Mouse (Mus musculus) layer of hippocampus, postnatal 10 days (tissue): Measurements from ENCODE around the gene Cntn3. TPM values are rescaled to one million over a fixed set of nuclear protein-coding genes. Genes with fewer than 3 reads are reported as not detected.
"Not testable (repeated sequence)": the region's sequence is repeated elsewhere in the genome, so short reads cannot be mapped to it uniquely, and the experiment has no call there.

ENCODE experiments used
- DNase-seq, 2 experiments: peaks; one replicate each; pipeline ENCODE4 v3.0.0; 2021; ENCODE audit warnings: low spot score in 2 of 2
- long read RNA-seq: library from polyadenylated mRNA; stranded (forward); transcript quantifications from one replicate; pipeline ENCODE4 v2.0.0, GENCODE M21; 2023
- total RNA-seq, 2 experiments: library from RNA; stranded (reverse); gene quantifications; 2 replicates each; pipeline ENCODE4 v1.2.3; 2021

The Cntn3 gene
- total RNA-seq, result 10 to 100 TPM; 12.1 to 13.6 TPM
- long read RNA-seq, partial matches to known transcripts, result 1 of 3 reads
- long read RNA-seq, other reads (novel, unspliced or antisense), result 2 of 3 reads

DNA sequence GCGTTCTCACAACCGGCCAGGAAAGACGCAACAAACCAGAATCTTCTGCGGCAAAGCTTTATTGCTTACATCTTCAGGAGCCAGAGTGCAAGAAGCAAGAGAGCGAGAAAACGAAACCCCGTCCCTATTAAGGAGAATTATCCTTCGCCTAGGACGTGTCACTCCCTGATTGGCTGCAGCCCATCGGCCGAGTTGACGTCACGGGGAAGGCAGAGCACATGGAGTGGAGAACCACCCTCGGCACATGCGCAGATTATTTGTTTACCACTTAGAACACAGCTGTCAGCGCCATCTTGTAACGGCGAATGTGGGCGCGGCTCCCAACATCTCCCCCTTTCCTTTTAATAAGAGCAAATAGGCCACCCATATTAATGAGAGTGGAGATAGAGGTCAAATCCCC, at the start of gene Cntn3:
Gene Cntn3, minus strand, starts transcription at position 101 of the 400 bp plus-strand sequence.
- DNase-seq, result not testable (repeated sequence)

DNA sequence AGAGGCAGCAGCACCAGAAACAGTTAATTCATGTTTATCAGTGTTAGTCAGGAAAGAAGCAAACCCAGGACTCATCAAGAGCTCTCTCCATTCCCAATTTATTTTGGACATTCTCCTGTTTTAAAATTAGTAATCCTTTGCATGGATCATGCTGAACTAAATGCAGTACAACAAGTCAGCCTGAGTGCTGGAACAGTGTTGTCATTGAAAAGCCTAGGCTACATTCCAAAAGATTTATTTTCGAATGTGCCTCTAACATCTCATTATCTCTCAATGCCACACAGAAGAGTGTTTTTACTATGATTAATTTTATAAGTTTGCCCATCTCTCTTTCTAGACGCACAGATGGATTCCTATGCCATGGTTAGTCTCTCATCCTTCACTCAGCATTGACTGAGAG, 27.9 kb upstream of the Cntn3 start:
- no peak for DNase-seq

DNA sequence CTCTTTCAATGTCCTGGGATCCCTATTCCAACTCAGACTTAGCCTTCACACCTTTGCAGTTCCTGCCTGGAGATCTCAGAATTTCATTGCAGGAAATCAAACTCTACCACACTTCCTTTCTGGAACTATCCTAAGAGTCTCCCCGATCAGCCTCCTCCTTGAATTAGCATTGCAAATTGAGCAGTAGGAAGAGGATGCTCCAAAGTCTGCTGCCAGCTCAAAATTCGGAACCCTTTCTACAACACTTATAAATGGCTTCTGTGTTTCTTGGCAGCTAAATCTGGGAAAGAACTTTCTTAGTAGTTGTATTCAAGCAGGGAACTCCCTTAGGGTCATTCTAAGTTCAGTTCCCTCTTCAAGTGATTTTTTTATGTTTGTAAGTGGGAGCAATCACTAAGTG, 24.9 kb upstream of the Cntn3 start:
- DNase-seq, result no peak

DNA sequence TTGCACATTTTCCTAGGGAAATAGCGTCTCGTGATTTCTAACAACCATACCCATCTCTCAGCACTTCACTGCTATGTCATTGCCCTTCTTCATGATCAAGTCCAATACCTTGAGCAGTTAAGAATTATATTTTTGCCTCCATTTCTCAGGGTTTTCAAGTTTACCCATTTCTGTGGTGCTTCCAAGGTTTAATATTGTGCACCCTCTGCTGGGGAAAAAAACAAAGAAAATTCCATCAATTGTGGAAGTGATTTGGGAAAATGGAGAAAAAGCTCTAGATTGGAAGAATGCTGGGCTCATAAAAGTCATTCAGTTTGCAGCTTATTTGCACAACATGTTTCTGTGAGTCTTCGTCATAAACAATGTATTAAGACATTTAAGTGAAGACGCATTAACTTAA, 17.2 kb upstream of the Cntn3 start:
- no peak for DNase-seq

DNA sequence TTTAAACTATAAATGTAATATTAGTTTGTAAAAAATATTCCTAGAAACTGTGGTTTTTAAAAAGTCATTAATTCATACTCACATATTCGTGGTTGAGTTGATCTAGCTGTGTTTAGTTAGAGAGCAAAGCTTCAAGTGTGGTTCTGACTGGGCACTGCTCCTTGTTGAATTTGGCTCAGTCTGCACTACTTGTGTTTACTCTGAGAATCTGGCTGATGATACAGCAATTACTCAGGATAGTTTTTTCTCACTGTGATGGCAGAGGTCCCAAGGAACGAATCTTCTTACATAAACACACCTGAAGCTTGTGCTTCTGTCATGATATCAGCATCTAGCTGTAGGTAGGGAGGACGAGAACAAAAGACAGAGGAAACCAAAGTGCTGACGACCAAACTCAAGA, 16.4 kb upstream of the Cntn3 start:
- DNase-seq, result no peak

DNA sequence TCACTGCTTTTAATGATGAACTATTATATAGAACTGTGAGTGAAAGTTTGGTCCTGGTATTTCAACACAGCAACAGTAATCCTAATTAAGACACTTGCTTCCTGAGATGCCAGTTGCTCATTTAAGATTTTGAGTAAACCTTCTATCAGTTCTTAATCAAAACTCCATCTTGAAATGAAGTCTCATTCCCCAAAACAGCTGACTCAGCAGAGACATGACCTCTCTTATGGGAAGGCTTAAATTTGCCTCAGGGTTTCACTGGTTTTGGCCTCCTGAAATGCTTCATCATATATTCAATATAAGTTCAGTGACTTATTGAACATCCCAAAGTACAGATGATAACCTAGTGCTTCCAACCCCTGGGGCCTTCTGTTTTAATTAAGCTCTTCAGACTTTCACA, 13.2 kb upstream of the Cntn3 start:
- no peak for DNase-seq

DNA sequence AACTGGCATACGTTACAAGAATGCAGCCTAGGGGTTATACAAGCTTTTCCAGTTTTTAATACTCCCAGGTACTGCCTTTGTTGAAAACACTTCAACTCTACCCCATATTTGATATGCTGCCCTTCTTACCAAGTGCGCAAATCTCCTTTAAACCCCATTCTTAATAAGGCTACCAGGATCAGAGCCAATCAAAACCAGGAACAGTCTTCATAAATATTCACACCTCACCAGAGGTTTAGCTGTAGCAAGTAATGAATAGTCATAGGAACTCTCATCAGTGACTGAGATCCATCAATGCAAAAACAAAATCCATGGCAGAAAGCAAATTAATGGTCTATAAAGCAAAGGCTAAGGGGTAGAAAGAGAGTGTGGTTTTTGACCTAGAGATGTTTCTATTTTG, 10.7 kb upstream of the Cntn3 start:
- DNase-seq, result no peak

DNA sequence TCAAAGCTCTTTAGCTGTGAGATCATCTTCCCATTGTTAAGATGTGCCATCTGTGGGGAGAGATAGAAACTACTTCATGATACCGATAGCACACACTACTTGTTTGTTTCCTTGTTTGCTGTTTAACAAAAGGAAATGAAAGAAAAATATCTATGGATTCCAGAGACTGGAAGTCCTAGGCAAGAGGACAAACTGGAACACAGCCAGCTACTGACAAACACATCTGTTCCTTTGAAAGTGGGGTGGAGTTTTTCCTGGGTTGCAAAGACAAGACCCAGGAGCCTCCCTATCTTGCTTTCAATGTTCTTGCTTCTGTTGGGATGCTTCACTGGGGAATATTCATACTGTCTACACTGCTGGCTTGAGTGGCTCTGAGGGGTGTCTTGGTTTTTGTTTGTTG, 5.4 kb downstream of the Cntn3 start:
- DNase-seq, result no peak

DNA sequence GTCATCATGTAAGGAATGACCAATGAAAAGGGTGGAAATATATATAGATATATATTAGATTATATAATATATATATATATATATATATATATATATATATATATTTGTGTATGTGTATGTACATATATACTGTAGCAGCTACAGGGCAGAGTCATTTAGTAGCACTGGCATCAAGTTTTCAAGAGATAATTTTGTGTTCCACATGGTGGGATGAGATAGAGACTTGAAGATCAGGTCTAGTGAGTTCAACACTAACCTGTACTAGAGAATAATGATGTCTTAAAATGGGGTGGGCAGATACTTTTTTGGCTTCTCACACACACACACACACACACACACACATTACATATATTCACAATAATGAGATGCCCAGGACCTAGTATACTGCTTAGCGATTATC, 7.7 kb downstream of the Cntn3 start:
- no peak for DNase-seq

DNA sequence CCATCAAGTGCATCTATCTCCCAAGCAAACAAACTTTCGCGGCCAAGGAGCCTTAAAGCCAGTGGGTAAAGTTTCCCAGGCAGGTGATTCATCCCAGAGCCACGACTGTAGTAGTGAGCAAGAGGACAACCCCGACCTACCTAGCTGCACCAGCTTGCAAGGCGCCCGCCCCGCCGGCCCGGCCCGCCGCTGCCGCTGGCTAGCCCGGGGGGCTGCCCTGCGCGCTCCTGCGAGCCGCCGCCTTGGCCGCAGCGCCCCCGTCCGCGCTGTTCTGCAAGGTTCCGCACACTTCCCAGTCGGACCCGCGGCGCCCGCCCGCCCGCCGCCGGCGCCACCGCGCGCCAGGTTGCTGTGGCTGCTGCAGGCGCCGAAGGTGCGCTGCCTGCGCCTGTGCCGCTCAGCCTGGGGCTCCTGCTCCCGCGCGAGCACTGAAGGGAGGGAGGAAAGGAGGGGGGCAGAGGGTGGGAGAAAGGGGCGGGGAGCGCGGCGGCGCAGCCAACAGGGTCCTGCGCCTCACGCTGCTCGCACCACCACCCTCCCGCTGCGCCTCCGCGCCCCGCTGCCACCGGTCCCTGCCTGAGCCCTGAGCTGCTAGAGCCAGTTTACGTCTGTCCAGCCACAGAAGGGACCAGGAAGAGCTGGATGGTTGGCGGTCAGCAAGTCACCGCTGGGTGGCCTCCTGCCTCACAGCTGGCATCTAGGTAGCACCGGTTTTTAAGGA, 8.7 kb downstream of the Cntn3 start:
- DNase-seq, result peak; percentile 56 to 72

DNA sequence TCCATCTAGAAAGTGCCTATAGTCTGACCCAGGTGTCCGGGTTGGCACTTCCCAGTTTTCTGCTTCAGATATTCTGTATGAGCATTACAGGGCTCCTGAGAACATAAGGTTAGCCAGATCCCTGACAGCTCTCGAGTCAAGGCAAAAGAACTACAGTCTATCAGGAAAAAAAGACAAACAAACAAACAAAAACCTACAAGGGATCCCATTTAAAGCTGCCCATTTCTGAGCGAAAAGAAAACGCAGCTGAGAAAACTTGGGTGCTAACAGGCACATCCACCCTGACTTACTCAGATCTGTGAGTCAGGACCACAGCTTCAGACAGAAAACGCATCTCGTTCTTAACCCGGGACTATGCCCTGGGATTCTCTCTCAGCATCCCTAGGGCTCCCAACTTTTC, 9.5 kb downstream of the Cntn3 start:
- DNase-seq, result no peak

DNA sequence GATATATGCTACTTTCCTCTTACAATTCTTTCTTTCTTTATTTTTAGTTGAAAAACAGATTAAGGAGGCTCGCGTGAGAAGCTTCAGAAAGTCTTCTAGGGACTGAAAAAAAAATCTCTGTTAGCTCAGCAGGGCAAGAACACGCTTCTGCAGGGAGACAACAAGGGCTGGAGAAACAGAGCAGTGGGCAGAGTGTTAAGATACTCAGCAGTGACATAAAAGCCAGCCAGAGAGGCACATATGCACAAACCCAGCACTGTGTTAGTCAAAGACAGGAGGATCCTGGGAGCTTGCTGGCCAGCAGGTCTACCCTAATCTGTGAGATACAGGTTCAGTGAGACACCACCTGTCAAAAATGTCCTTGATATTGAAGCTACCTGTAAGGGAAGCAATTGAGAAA, 15.4 kb downstream of the Cntn3 start:
- DNase-seq, result no peak

DNA sequence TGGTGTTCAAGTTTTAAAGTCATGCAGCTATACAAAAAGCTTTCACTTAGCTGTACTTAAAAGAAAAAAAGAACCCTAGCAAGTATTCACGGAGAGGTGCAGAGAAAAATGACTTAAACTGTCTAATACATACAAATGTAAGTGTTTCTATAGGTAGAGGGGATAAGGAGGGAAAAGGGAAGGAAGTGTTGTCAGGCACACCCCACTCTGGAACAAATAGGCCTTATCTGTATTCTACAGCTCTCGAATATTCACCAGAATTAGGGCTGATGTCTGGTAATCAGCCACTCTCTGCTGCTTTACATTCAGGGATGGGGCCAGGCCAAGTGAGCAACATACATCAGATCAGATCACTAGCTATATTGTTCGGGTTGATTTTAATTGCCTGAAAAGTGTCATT, 16.4 kb downstream of the Cntn3 start:
- no peak for DNase-seq

DNA sequence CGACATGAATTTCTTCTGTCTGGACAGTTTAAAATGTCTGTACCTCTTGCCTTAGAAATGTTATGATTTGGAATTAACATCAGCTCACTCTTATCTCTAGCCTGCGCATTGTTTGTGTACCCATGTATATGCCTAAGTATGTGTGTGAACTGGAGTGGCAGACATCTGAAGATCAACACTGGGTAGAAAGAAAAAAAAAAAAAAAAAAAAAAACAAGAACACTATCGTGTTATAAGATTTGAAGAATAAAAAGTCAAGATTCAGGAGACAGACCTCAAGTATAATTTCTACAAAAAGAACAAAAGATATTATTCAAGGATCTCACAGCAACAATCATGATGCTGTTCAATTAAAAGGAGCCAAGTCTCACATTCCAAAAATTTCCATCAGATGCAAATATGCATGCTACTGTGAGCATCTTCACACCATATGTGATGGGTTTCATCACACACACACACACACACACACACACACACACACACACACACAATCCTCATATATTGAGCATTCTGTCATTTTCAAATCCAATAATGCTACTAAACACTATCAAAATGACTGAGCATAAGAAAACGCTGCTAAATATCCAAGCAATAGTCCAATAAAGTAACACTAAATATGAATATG, 17.0 kb downstream of the Cntn3 start:
- no peak for DNase-seq

DNA sequence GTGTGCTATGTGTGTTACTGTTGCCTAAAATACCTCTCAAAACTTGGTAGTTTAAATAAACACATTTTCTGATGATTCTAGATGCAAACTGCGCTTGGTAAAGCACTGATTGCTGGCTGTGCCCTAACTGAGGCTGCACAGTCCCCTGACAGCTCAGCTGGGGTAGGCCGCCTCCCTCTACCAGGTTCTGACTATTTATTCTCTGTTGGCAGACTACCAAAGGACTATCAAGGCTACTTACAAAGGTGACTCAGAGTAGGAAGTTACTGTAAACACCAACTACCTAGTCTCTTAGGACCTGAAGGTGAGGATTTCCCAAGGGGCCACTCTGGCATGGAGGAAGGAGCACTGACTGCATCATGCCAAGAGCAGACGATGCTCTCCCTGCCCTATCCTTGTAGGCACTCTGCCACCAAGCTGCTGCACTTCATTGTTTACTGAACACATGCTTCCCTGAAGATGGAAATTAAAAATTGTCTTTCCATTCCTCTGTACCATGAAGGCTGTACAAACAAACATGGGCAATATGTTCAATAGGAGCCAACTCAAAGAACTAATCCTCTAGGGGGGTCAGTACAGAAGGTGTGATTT, 17.7 kb downstream of the Cntn3 start:
- no peak for DNase-seq

DNA sequence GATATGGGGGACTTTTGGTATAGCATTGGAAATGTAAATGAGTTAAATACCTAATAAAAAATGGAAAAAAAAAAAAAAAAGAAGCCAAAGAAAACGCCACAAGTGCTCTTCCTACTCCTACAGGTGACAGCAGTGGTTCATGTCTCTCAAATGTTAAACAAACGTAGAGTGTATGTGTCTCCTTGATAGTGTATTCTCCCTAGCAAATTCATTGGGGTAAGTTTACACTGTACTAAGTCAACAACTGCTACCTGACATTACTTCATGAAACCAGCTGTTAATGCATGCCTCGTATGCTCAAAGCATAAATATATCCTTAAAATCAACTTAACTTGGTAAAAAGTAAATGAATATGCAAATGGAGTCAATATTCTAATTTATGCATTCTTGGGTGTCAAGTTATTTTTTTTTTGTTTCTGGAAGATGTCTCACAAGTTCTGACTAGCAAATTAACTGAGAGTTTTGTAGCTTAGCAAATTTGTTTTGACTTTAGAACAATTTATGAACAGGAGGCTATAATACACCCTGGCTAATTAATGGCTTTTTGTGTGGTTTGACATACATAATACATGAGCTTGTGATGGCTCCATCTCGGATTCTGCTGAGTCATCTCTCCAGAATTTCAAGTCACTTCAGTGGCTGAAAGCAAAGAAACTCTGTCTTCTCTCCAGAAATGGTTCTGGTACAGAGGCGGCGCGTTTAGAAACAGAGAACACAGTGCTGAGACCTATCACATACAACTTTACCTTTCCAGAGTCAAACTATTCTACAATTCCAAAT, 31.1 kb downstream of the Cntn3 start:
- no peak for DNase-seq

DNA sequence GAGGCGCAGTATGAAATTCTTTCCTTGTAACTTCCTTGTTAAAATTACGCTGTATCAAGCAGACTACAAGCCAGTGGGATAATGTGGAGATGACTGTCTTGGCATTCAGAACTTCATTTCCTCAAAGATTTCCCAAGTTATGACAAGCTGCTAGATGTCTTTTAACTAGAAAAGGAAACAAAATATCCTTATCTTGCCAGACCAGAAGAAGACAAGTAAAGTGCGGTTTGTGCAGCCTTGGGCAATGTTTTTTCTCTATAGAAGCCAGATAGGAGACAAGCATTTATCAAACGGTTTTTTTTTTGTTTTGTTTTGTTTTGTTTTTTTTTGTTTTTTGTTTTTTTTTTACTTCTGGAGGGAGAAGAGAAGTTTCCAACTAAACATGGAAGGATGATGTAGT, 37.3 kb downstream of the Cntn3 start:
- no peak for DNase-seq

DNA sequence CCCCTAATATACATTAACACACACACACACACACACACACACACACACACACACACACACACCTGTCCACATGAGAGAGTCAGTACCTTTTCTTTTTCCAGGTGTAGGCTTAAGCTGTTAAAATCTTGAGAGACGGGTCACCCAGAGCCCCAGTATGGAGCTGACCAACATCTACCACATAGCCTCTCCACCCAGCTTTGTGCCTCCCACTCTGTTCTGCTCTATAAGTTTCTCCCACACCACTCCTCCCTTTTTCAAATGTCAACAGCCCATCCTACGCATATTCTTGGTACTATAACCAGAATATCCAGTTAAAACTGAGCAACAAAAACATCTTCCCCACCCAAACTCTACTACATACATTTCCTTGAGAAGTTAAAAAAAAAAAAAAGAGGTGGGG, 49.9 kb downstream of the Cntn3 start:
- no peak for DNase-seq

DNA sequence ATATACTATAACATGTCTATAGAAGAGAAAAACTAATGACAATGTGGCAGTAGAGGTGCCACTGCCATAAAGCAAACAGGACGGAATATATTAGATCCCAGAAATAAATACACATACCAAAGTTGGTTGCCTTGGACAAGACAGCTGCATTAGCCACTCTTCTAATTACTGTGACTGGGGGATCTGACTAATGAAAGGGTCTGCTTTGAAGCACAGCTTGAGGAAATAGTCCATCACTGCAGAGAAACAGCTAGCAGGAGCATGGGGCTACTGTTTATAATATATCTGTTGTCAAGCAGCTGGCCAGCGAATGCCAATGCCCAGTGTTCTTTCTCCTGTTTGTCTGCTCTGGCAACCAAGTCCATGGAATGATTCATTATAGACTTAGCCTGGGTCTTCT, 51.9 kb downstream of the Cntn3 start:
- no peak for DNase-seq

DNA sequence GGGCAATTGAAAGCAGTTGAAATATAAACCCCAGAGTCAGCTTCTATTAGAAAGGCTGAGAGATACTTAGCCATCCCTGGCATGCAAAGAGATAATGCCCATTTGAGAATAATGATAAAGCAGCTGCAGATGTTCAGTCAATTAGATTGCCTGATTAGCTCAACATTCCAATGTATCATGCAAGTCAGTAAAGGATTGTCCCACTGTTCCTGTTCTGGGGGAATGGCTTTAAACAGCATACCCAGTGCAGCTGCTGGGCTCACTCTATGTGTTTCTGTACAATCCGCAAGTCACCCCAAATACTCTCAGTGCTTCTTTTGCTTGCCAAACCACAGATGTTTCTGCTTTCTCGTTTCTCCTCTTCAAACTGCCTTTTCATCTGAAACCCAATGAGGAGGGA, 57.7 kb downstream of the Cntn3 start:
- DNase-seq, result no peak

DNA sequence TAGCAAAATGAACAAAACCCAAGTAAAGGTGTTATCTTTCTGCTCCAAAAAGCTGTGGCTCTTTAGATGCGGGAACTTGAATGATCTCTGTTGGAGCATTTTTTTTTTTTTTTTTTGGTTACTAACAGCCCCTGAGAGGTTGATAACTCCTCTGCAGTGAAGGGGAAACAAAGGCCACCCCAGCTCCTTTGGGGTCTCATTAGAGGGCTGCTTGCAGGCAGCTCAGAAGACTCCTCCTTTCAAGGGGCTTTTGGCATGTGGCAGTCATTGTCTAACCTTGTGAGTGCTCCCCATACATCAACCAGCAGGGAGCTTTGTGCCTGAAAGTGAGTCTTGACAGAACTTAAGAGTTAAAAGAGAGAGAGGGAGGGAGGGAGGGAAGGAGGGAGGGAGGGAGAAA, 60.8 kb downstream of the Cntn3 start:
- DNase-seq, result no peak

DNA sequence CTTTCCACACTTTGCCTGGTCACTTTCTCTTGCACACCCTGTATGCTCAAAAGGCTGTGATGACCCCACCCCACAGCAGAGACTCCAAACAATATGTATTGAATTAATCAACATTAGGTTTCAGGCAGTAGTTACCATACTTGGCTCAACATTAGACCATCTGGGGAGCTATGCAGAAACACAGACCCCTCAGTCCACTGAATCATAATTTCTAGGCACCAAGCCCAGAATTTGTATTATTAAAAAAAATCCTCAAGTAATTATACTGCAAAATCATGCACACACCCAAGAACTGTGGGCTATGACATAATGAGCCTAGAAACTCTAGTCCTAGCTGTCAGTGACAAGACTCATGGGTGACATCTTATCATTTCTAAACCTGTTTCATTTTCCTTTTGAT, 87.4 kb downstream of the Cntn3 start:
- no peak for DNase-seq
